Mouse (Mus musculus): ENCODE data around the gene Impg2. TPM values are rescaled to one million over a fixed set of nuclear protein-coding genes. Genes with fewer than 3 reads are reported as not detected.

Impg2 gene
- polyA plus RNA-seq (2015; fragmentation: Nextera tagmentation; extraction: Ambion mirVana) = 0.17 and 0.19 TPM in 2 replicates

- no peak within 1 kb of the TSS for H3K4me3 ChIP-seq (replicated peaks)
- no peaks in the 10 kb centered on the region for H3K4me1 ChIP-seq
- no peak within 1 kb of the TSS for H3K27ac ChIP-seq (replicated peaks)
- no peaks in the 10 kb centered on the region for H3K9me3 ChIP-seq (replicated peaks)
- ATAC-seq (ENCODE audit: low FRiP score) = no peak
- H3K36me3 ChIP-seq = no peaks in the 10 kb centered on the region
- H3K4me2 ChIP-seq = no peak within 1 kb of the TSS
- no peaks in the 10 kb centered on the region for H3K27me3 ChIP-seq (replicated peaks)
- WGBS = 60% methylated on average over 6 of the region's 6 CpGs
- no peak within 1 kb of the TSS for H3K9ac ChIP-seq (replicated peaks)
Observed at GRCm38 (mm10) chr16:56204051-56204450, at the start of gene Impg2. Impg2 (plus strand) TSS chr16:56204313.

GRCm38 (mm10) chr16:56163466-56163865, 40.6 kb upstream of the Impg2 start:
- no peaks in the 10 kb centered on the region for H3K9me3 ChIP-seq (replicated peaks)
- no peak overlapping the region for H3K9ac ChIP-seq (replicated peaks)
- peaks cover 17% of the 10 kb centered on the region for H3K36me3 ChIP-seq
- no peak overlapping the region for H3K27ac ChIP-seq (replicated peaks)
- H3K27me3 ChIP-seq (replicated peaks) = no peaks in the 10 kb centered on the region
- H3K4me1 ChIP-seq = no peaks in the 10 kb centered on the region
- no peak overlapping the region for H3K4me2 ChIP-seq
- no peak overlapping the region for H3K4me3 ChIP-seq (replicated peaks)
- ATAC-seq (ENCODE audit: low FRiP score) = no peak
- 88% methylated on average over 7 of the region's 7 CpGs for WGBS

GRCm38 (mm10) chr16:56170247-56170646, 33.9 kb upstream of the Impg2 start:
- no peak overlapping the region for H3K4me3 ChIP-seq (replicated peaks)
- peaks cover 27% of the 10 kb centered on the region for H3K36me3 ChIP-seq
- no peak overlapping the region for H3K9ac ChIP-seq (replicated peaks)
- H3K27me3 ChIP-seq (replicated peaks) = no peaks in the 10 kb centered on the region
- H3K4me2 ChIP-seq = no peak overlapping the region
- no peak for ATAC-seq (ENCODE audit: low FRiP score)
- H3K27ac ChIP-seq (replicated peaks) = no peak overlapping the region
- no peaks in the 10 kb centered on the region for H3K9me3 ChIP-seq (replicated peaks)
- no peaks in the 10 kb centered on the region for H3K4me1 ChIP-seq

DNA sequence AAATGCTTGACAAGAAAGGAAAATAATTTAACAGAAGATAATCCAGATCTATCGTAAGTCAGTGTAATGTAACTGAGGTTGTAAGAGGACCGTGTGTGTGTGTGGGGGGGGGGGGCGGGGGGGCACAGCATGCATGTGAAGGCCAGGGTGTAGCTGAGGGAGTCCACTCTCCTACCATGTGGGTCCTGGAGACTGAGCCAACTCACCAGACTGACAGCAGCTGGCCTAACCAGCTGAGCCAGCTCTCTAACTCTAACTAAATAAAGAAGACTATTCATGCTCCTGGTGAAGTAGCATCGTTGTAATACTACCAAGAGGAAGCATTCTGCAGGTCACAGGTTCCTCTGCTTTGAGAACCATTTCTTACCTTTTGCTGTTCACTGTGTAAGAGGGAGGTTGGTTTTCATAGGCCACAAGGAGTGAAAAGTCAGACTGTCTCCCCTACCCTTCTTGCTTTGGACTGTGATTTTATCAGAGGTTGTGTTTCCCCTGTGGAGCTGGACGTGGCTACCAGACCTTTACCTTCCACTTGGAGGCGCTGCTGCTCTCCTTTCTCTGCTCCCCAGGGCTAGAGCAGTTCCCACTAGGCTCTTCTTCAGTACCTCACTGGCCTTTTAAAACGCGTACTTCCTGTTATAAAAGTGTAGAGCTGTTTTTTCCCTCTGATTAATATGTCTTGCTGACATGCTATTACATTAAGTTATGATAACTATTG, 28.1 kb upstream of the Impg2 start:
- Histone ChIP-seq H3K4me1 (no peaks in the 10 kb centered on the region), H3K27ac (replicated peaks) (no peak overlapping the region), H3K9ac (replicated peaks) (no peak overlapping the region), H3K4me3 (replicated peaks) (no peak overlapping the region), H3K27me3 (replicated peaks) (no peaks in the 10 kb centered on the region), H3K9me3 (replicated peaks) (no peaks in the 10 kb centered on the region), H3K36me3 (peaks cover 24% of the 10 kb centered on the region), H3K4me2 (no peak overlapping the region)
- no peak for ATAC-seq (ENCODE audit: low FRiP score)
- WGBS = 67% methylated on average over 8 of the region's 8 CpGs

GRCm38 (mm10) chr16:56186863-56187262, 17.2 kb upstream of the Impg2 start:
- H3K4me3 ChIP-seq (replicated peaks) = no peak overlapping the region
- H3K27me3 ChIP-seq (replicated peaks) = no peaks in the 10 kb centered on the region
- H3K4me1 ChIP-seq = no peaks in the 10 kb centered on the region
- H3K27ac ChIP-seq (replicated peaks) = no peak overlapping the region
- 86% methylated on average over 4 of the region's 4 CpGs for WGBS
- H3K9ac ChIP-seq (replicated peaks) = no peak overlapping the region
- H3K9me3 ChIP-seq (replicated peaks) = no peaks in the 10 kb centered on the region
- H3K36me3 ChIP-seq = peaks cover 46% of the 10 kb centered on the region
- no peak overlapping the region for H3K4me2 ChIP-seq
- no peak for ATAC-seq (ENCODE audit: low FRiP score)

DNA sequence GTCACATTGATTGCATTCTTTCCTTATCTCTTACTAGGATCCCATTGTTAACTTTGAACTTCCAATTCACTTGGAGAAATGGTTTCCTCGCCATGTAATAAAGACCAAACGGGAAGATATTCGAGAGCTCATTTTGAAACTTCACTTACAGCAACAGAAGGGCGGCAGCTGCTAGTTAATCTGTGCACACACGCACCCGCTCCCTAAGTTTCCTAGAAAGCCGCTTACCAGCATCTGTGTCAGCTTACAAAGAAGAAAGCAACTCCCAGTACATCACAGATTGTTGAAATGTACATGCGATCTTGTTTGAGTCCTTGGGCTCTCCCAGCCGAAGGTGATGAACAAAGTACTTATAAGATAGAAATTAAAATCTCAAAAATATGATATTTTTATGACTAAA, 15.9 kb upstream of the Impg2 start:
- no peak overlapping the region for H3K4me3 ChIP-seq (replicated peaks)
- H3K27ac ChIP-seq (replicated peaks) = no peak overlapping the region
- H3K4me1 ChIP-seq = no peaks in the 10 kb centered on the region
- H3K9me3 ChIP-seq (replicated peaks) = no peaks in the 10 kb centered on the region
- no peak for ATAC-seq (ENCODE audit: low FRiP score)
- WGBS = 94% methylated on average over 9 of the region's 9 CpGs
- H3K27me3 ChIP-seq (replicated peaks) = no peaks in the 10 kb centered on the region
- no peak overlapping the region for H3K9ac ChIP-seq (replicated peaks)
- H3K36me3 ChIP-seq = peaks cover 33% of the 10 kb centered on the region
- H3K4me2 ChIP-seq = no peak overlapping the region

DNA sequence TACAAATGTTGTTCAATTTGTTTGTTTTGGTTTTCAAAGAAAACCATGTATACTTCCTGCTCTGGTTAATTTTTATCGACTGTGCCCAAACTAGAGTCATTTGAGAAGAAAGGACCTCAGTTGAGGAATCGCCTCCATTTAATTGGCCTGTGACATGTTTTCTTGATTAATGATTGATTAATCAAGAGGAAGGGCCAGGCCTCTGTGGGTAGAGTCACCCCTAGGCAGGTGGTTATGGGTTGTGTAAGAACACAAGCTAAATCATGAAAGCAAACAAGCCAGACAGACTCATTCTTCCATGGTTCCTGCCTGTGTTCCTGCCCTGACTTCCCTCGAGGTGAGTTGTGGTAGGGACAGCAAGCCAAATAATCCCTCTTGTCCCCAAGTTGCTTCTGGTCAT, 8.6 kb downstream of the Impg2 start:
- WGBS = 70% methylated on average over 3 of the region's 3 CpGs
- H3K4me2 ChIP-seq = no peak overlapping the region

DNA sequence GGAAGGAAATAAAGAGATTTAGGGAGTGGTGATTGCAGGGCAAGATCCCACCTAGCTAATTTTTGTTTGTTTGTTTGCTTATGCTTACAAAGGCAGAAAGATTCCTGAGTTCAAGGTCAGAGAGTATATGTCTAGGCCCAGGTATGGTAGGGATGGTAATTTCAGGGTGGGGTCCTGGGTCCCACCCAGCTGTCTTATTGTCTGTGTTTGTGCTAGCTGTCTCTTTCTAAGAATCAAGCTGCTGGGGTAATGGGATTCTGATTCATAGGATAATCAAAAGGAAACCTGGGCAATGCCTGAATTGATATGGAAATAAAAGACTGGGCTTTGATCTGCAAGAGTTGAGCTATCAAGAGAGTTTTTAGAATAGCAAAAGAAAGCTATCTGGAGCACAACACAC, 23.6 kb downstream of the Impg2 start:
- ATAC-seq (ENCODE audit: low FRiP score) = no peak
- Histone ChIP-seq H3K36me3 (0 out of 2 replicates have a peak, but pooled peaks cover 3% of the 10 kb centered on the region), H3K4me3 (replicated peaks) (no peak overlapping the region), H3K9ac (replicated peaks) (no peak overlapping the region), H3K4me1 (no peaks in the 10 kb centered on the region), H3K9me3 (replicated peaks) (no peaks in the 10 kb centered on the region), H3K27me3 (replicated peaks) (no peaks in the 10 kb centered on the region), H3K4me2 (no peak overlapping the region), H3K27ac (replicated peaks) (no peak overlapping the region)

More for the DNA sequence above, 8.6 kb downstream of the Impg2 start:
- no peaks in the 10 kb centered on the region for H3K36me3 ChIP-seq
- H3K27me3 ChIP-seq (replicated peaks) = no peaks in the 10 kb centered on the region
- H3K9me3 ChIP-seq (replicated peaks) = no peaks in the 10 kb centered on the region
- H3K4me1 ChIP-seq = no peaks in the 10 kb centered on the region
- H3K9ac ChIP-seq (replicated peaks) = no peak overlapping the region
- no peak for ATAC-seq (ENCODE audit: low FRiP score)
- H3K4me3 ChIP-seq (replicated peaks) = no peak overlapping the region
- no peak overlapping the region for H3K27ac ChIP-seq (replicated peaks)

GRCm38 (mm10) chr16:56229455-56229854, 25.3 kb downstream of the Impg2 start:
- Histone ChIP-seq H3K4me1 (no peaks in the 10 kb centered on the region), H3K27me3 (replicated peaks) (no peaks in the 10 kb centered on the region), H3K9me3 (replicated peaks) (no peaks in the 10 kb centered on the region), H3K27ac (replicated peaks) (no peak overlapping the region), H3K4me2 (no peak overlapping the region), H3K9ac (replicated peaks) (no peak overlapping the region), H3K4me3 (replicated peaks) (no peak overlapping the region), H3K36me3 (0 out of 2 replicates have a peak, but pooled peaks cover 3% of the 10 kb centered on the region)
- 56% methylated on average over 2 of the region's 2 CpGs for WGBS
- no peak for ATAC-seq (ENCODE audit: low FRiP score)

- ATAC-seq (ENCODE audit: low FRiP score) = no peak
- Histone ChIP-seq H3K9me3 (replicated peaks) (no peaks in the 10 kb centered on the region), H3K27me3 (replicated peaks) (no peaks in the 10 kb centered on the region), H3K4me2 (no peak overlapping the region), H3K4me3 (replicated peaks) (no peak overlapping the region), H3K4me1 (no peaks in the 10 kb centered on the region), H3K27ac (replicated peaks) (no peak overlapping the region), H3K36me3 (no peaks in the 10 kb centered on the region), H3K9ac (replicated peaks) (no peak overlapping the region)
- WGBS = 60% methylated on average over 10 of the region's 10 CpGs
Observed at GRCm38 (mm10) chr16:56231300-56231699, 27.2 kb downstream of the Impg2 start.

GRCm38 (mm10) chr16:56232736-56233135, 28.6 kb downstream of the Impg2 start:
- Histone ChIP-seq H3K4me1 (no peaks in the 10 kb centered on the region), H3K9ac (replicated peaks) (no peak overlapping the region), H3K4me3 (replicated peaks) (no peak overlapping the region), H3K27me3 (replicated peaks) (no peaks in the 10 kb centered on the region), H3K4me2 (no peak overlapping the region), H3K36me3 (no peaks in the 10 kb centered on the region), H3K9me3 (replicated peaks) (no peaks in the 10 kb centered on the region), H3K27ac (replicated peaks) (no peak overlapping the region)
- no peak for ATAC-seq (ENCODE audit: low FRiP score)
- 90% methylated on average over 10 of the region's 10 CpGs for WGBS

DNA sequence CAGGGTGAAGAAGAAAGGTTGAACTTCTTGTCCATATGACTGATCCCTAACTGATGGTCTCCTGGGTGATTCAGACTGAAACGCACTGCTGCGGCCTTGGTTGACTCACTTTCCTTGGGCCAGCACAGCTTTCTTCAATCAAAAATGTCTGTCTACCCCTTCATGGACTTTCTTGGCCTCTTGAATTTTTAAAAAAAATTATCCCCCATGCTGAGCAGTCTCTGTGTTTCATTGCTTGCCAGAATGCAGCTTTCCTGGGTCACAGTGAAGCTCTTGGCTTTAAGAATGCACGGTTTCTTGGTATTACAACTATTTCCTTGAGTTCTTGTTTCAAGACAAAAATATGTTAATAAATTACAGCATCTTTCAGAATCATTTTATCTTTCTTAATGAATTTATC, 41.9 kb downstream of the Impg2 start:
- H3K4me3 ChIP-seq (replicated peaks) = no peak overlapping the region
- no peaks in the 10 kb centered on the region for H3K27me3 ChIP-seq (replicated peaks)
- no peaks in the 10 kb centered on the region for H3K4me1 ChIP-seq
- H3K9me3 ChIP-seq (replicated peaks) = no peaks in the 10 kb centered on the region
- no peak overlapping the region for H3K9ac ChIP-seq (replicated peaks)
- no peak for ATAC-seq (ENCODE audit: low FRiP score)
- no peaks in the 10 kb centered on the region for H3K36me3 ChIP-seq
- H3K4me2 ChIP-seq = no peak overlapping the region
- H3K27ac ChIP-seq (replicated peaks) = no peak overlapping the region
- 97% methylated on average over 3 of the region's 3 CpGs for WGBS

All from neural tube, embryonic 15.5 days (tissue).